Mouse (Mus musculus) retina, postnatal 7 days (tissue): Measurements from ENCODE around the gene Olfr763.
"Not testable (repeated sequence)": the region's sequence is repeated elsewhere in the genome, so short reads cannot be mapped to it uniquely, and the experiment has no call there.

ENCODE experiments used
- DNase-seq: peaks from one replicate; pipeline ENCODE4 v3.0.0-alpha.2; 2012; ENCODE audit warnings: low read depth, low spot score

Olfr763 gene

DNA sequence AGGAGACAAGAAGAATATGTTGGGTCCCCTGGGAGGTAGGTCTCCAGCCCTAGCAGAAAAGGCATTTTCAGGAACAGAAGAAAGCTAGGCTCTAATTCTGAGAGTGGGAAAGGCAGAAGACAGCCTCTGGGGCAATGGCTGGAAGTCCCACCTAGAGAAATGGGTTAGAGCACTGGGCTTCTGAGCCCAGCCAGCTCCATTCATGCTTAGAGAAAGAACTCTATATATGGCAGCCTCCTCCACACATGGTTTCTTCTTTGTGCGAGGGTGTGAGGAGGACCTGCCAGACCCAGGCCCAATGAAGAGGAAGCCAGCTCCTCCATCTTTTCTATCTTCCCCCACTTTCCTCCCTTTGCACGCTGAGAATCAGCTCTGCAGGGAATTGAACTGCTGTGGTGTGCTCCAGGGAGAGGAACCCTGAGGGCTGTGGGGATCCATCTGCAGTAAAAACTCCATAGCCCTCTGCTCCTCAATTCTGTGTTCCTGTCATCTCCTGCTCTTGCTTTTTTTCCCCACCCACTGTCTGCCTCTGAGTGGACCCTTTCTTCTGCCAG lies at the start of gene Olfr763:
Gene Olfr763 (plus strand): TSS at position 504 of the 554 bp plus-strand sequence.
- DNase-seq: no peak

- DNase-seq: no peak
These were observed 45.6 kb upstream of the Olfr763 start for GRCm38 (mm10) chr10:128964961-128965360.

DNA sequence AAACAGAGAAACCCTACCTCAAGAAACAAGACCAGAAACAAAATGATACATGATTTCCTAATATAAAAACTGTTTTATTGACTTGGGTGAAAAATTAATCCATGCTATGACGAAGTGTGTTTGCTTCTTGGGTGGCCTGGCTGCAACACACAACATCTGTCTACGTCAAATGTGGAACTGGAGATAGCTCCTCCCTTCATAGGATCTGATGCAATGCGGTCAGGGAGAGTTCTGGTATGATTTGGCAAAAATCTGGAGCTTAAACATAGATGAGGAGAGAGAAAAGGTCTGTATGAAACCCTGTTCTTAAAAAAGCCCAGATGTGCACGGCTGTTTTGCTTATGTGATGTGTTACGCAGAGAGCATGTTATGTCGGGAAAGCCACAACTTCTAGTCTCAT lies 44.7 kb upstream of the Olfr763 start:
- DNase-seq: no peak

DNA sequence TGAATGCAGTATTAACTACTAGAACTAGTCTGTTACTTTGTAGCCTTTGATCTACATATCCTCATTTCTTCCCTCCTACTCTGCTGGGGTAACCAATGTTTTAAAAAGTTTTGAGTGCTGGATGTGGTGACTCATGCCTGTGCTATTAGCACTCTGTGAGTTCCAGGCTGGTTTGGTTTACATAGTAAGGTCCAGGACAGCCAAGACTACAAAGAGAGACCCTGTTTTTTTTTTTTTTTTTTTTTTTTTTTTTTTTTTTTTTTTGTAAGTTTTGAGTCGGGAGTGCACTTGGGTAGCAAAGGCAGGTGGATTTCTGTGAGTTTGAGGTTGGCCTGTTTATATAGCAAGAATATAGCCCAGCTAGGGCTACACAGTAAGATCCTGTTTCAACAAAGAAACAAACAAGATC lies 42.2 kb upstream of the Olfr763 start:
- DNase-seq: no peak

DNA sequence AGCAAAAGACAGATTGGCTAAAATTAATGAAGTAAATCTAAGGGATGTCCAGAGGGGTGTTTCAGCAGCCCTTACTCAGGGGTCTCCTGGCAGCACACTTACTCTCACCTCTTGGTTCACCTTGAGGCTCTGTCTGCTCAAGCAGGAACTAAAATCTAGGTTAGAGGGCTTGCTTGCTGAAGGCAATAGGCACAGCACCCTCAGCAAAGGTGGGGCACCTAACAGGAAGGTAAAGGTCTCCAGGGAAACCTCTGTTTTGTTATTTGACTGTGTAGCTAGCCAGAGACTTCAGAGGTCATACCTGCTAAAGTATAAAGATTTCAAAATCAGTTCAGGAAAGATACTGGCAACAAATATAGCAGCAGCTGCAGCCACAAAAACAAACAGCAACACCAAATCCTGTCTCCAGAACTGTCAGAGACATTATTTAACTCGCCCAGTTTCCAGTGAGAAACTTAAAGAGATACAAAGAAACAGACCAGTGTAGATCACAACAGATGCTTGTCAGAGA lies 39.8 kb upstream of the Olfr763 start:
- no peak for DNase-seq

GRCm38 (mm10) chr10:128972841-128973240 lies 37.8 kb upstream of the Olfr763 start:
- DNase-seq: no peak

DNA sequence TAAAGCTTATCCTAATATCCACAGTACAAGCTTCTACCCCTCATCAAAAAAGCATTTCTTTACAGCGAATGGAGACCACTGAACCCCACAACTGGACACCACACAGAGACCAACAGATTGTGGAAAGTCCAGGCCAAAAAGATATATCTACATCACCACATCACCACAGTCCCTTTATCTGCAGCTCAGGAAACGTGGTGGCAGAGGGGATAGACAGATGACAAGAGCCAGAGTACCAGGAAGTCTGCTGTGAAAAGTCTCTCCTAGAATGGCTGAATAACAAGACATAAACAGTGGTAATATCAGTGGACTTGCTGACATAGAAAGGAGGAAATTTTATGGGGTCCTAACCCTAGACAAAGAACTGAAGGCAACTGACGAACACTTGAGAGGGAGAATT lies 34.2 kb upstream of the Olfr763 start:
- no peak for DNase-seq

DNA sequence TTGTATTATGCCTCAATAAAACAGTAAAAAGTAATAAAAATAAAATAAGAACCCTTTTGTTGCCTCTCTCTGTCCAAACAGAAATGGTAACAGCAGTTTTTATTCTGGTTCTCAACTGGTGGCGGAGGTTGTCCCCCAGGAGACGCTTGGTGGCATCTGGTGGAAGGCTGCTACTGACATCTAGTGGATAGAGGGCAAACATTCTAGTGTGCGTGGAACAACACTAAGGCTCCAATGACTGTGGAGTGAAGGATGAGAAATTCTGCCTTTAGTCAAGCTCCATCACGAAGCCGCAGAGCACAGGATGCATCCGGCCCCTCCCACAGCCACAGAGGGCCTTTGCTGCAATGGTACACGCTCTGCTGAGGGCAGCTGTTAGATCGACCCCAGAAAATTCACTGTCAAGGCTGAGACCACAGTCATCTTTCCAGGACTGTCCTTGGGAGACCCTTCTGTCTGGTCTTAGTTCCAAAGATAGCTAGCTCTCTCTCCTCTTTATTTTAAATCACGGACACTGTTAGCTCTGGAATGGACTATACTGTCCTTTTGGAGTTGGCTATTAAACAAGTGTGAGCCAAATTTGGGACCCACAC lies 33.0 kb upstream of the Olfr763 start:
- DNase-seq: peak; percentile 46

- no peak for DNase-seq
These were observed 29.8 kb upstream of the Olfr763 start for GRCm38 (mm10) chr10:128980644-128981365.

- DNase-seq: not testable (repeated sequence)
These were observed 21.5 kb upstream of the Olfr763 start, which contains the start of gene Olfr9 for GRCm38 (mm10) chr10:128989131-128989530. TSS of gene Olfr9 (plus strand) at chr10:128989431.

DNA sequence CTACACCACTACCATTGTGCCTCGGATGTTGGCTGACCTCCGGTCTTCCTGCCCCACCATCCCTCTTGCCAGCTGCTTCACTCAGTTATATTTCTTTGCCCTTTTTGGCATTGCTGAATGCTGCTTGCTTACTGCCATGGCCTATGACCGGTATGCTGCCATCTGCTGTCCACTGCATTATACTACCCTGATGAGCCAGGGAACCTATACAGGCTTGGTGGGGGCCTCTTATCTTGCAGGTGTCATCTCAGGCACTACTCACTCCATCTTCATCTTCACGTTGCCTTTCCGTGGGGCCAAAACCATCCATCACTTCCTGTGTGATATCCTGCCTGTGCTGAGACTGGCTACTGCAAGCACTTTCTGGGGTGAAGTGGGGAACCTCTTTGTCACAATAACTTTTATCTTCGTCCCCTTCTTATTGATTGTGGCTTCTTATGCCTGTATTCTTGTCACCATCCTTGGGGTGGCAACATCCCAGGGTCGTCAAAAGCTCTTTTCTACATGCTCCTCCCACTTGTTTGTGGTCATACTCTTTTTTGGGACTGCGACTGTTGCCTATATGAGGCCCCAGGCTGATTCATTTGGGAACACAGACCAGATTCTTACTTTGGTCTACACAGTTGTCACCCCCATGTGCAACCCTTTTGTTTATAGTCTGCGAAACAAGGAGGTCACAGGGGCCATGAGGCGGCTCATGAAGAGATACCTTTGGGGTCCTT lies 20.3 kb upstream of the Olfr763 start:
- not testable (repeated sequence) for DNase-seq

DNA sequence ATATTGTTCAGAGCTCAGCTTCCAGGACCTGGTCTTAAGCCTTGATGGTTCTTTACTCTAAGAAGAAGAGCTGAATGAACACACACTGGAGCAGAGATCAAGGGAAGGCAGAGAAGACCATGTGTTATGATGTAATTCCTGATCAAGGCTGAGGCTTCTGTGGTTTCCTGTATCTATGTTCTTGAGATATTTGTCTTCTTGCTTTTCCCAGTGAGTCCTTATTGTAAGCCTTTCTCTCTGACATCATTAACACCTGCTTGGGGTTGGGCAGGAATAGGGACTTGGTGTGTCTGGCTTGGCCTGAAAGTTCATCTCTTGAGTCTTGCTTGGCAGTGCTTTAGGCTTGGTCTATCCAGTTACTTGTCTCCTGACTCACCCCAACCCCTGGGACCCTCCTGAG lies 19.6 kb upstream of the Olfr763 start:
- DNase-seq: no peak

GRCm38 (mm10) chr10:128995796-128996195 lies 14.8 kb upstream of the Olfr763 start:
- no peak for DNase-seq

DNA sequence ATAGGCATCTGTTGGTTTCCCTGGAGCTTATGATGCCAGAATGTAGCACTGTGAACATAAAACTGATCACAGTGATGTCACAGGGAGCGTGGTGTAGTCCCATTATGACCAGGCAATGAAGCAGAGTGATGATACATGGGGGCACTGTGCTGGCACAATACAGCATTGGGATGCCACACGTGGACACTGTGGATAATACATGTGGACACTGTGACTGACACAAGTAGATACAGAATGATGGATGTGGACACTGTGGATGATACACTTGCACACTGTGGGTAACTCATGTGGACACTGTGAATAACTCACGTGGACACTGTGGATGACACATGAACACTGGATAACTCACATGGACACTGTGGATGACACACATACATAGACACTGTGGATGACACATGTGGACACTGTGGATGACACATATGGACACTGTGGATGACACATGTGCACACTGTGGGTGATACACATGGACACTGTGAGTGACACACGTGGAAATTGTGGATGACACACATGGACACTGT lies 14.0 kb upstream of the Olfr763 start:
- no peak for DNase-seq

GRCm38 (mm10) chr10:129004032-129004920 lies 6.3 kb upstream of the Olfr763 start:
- no peak for DNase-seq

DNA sequence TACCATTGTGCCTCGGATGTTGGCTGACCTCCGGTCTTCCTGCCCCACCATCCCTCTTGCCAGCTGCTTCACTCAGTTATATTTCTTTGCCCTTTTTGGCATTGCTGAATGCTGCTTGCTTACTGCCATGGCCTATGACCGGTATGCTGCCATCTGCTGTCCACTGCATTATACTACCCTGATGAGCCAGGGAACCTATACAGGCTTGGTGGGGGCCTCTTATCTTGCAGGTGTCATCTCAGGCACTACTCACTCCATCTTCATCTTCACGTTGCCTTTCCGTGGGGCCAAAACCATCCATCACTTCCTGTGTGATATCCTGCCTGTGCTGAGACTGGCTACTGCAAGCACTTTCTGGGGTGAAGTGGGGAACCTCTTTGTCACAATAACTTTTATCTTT lies 920 bp downstream of the Olfr763 start:
- not testable (repeated sequence) for DNase-seq

- DNase-seq: no peak
These were observed 3.9 kb downstream of the Olfr763 start for GRCm38 (mm10) chr10:129014477-129014876.

DNA sequence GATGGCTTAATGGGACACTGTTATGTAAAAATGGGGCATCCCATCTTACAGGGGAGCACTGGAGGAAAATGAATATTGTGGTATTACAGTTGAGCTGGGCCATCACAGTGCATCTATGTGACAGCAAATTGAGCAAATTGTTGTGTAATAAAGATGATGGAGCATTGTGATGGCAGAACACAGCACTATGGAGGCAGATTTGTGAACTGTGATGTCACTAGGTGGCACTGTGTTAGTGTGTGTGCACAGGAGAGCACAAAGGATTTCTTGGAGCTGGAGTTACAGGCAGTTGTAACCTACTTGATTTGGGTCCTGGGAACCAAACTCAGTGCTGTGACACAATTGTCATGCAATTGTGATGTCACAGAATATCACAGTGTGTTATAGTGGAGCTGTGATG lies 12.7 kb downstream of the Olfr763 start:
- DNase-seq: no peak

DNA sequence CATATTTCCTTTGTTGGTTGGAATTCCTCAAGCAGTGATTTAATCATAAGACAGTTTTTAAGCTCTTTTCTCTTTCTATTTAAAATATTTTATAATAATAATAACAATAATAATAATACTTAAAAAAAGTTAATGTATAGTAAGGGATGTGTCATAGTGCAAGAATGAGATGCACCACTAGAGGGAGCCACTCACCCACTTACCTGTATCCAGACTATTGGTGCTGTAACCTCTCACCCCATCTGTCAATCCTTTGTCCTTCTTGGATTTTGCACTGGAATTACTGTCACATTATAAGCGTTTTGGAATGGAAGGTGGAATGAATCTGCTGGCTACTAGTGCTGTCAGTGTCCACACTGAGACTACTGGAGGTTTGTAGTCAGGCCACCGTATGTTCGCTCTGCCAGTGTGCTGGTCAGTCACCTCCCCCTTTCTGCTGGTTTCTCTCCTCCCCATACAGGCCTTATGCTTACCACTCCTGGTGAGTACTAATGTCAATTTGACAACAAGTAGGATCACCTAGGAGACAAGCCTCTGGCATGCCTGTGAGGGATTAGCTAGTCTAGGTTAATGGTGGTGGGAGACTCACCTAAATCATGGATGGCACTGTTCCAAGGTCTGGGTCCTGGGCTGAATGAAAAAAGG lies 15.5 kb downstream of the Olfr763 start:
- DNase-seq: peak; percentile 46

DNA sequence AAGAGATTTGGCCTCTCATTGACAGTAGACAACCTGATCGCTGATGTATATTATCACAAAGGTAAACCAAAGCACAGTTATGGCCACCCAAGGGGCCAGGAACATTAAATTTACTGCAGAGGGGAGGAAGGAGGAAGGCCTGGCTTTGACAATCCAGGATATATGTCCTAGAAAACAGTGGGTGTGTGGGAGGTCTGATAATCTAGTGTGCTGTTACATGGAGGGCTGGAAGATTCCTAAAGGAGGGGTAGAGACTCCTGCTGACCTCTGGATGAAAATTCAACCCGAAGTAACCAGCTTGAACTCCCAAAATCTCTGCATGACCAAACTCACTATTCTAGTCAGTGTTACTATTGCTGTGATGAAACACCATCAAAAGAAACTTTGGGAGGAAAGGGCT lies 17.8 kb downstream of the Olfr763 start:
- DNase-seq: no peak
